Mouse (Mus musculus): ENCODE results near the gene Gstt3. TPM values are rescaled to one million over a fixed set of nuclear protein-coding genes. Genes with fewer than 3 reads are reported as not detected.
A peak's percentile ranks its signal among the peaks of the same experiment; 100 is the strongest.
"Not testable (repeated sequence)": the region's sequence is repeated elsewhere in the genome, so short reads cannot be mapped to it uniquely, and the experiment has no call there.

The Gstt3 gene
- total RNA-seq, 1 experiment from 2014 or later, result 21.4 TPM

GRCm38 (mm10) chr10:75779206-75780174 is 1.7 kb downstream of the Gstt3 start:
- no peak for DNase-seq

- DNase-seq, result no peak
These were observed 3.3 kb downstream of the Gstt3 start for GRCm38 (mm10) chr10:75777885-75778284.

- no peak for DNase-seq
These were observed 4.7 kb downstream of the Gstt3 start for GRCm38 (mm10) chr10:75776562-75776961.

GRCm38 (mm10) chr10:75774587-75774986 is 6.6 kb downstream of the Gstt3 start:
- DNase-seq, result no peak

- no peak for DNase-seq
These were observed 7.1 kb downstream of the Gstt3 start for GRCm38 (mm10) chr10:75774102-75774501.

- DNase-seq, result peak; percentile 87
These were observed 8.2 kb downstream of the Gstt3 start, which contains the start of gene Ddt for GRCm38 (mm10) chr10:75772795-75773664. TSS of gene Ddt (minus strand) at chr10:75773414.

- DNase-seq, result not testable (repeated sequence)
These were observed 13.5 kb downstream of the Gstt3 start for GRCm38 (mm10) chr10:75767756-75768155.

GRCm38 (mm10) chr10:75766856-75767255 is 14.4 kb downstream of the Gstt3 start:
- no peak for DNase-seq

GRCm38 (mm10) chr10:75764519-75765473 is 16.4 kb downstream of the Gstt3 start:
- peak; percentile 58 for DNase-seq

GRCm38 (mm10) chr10:75763682-75764518 is 17.3 kb downstream of the Gstt3 start, which contains the start of gene Cabin1:
TSS of gene Cabin1 (minus strand) at chr10:75764341.
- DNase-seq, result peak; percentile 96

- DNase-seq, result no peak
These were observed 18.8 kb downstream of the Gstt3 start for GRCm38 (mm10) chr10:75762413-75762812.

- no peak for DNase-seq
These were observed 20.9 kb downstream of the Gstt3 start for GRCm38 (mm10) chr10:75760311-75760710.

- DNase-seq, result no peak
These were observed 24.5 kb downstream of the Gstt3 start for GRCm38 (mm10) chr10:75756719-75757118.

GRCm38 (mm10) chr10:75744017-75744416 is 37.2 kb downstream of the Gstt3 start:
- peak; percentile 80 for DNase-seq

GRCm38 (mm10) chr10:75743369-75743768 is 37.8 kb downstream of the Gstt3 start:
- DNase-seq, result no peak

GRCm38 (mm10) chr10:75740866-75741265 is 40.3 kb downstream of the Gstt3 start:
- DNase-seq, result no peak

GRCm38 (mm10) chr10:75725449-75725848 is 55.8 kb downstream of the Gstt3 start:
- no peak for DNase-seq
